Comparison of ENCODE assay signal across 10 mouse cellular contexts in genomic region chr5:136905630-136906029, GRCm38 (mm10). TPM values are rescaled to one million over a fixed set of nuclear protein-coding genes. Genes with fewer than 3 reads are reported as not detected.
DNase-seq lines count a peak whose midpoint lies in the region; ATAC-seq lines count a peak whose summit lies in the region.
"Had no signal": no experiment of that assay in that cellular context is flagged by ENCODE, and none has a peak within 500 bp of the region (broad histone marks: within the 10 kb centered on the region; RNA-seq: fewer than 3 reads in every experiment).

No protein-coding gene starts in this region.

- H3K4me2 ChIP-seq in hindbrain, embryonic 13.5 days = no peak overlapping the region
- H3K4me2 ChIP-seq in neural tube, embryonic 15.5 days = no peak overlapping the region
- H3K4me2 ChIP-seq: liver, embryonic 15.5 days had no signal

- 52% methylated on average over 7 of the region's 7 CpGs for WGBS in hindbrain, embryonic 10.5 days
- WGBS in hindbrain, embryonic 13.5 days = 56% methylated on average over 7 of the region's 7 CpGs
- 52% methylated on average over 7 of the region's 7 CpGs for WGBS in neural tube, embryonic 15.5 days

- no peaks in the 10 kb centered on the region for H3K27me3 ChIP-seq in hindbrain, embryonic 10.5 days (ENCODE audit: insufficient read depth, poor library complexity, severe bottlenecking)
- H3K27me3 ChIP-seq in hindbrain, embryonic 13.5 days = no peaks in the 10 kb centered on the region
- H3K27me3 ChIP-seq in neural tube, embryonic 15.5 days (replicated peaks) = no peaks in the 10 kb centered on the region
- H3K27me3 ChIP-seq: liver, embryonic 15.5 days had no signal

- H3K4me1 ChIP-seq in hindbrain, embryonic 10.5 days (replicated peaks) = peaks cover 17% of the 10 kb centered on the region
- peaks cover 21% of the 10 kb centered on the region for H3K4me1 ChIP-seq in hindbrain, embryonic 13.5 days (replicated peaks)
- H3K4me1 ChIP-seq in neural tube, embryonic 15.5 days = peaks cover 20% of the 10 kb centered on the region

- no peak overlapping the region for H3K27ac ChIP-seq in hindbrain, embryonic 10.5 days
- H3K27ac ChIP-seq in hindbrain, embryonic 13.5 days = no peak overlapping the region
- no peak overlapping the region for H3K27ac ChIP-seq in neural tube, embryonic 15.5 days (replicated peaks)
- H3K27ac ChIP-seq: liver, embryonic 15.5 days had no signal

- no peak overlapping the region for H3K4me3 ChIP-seq in hindbrain, embryonic 10.5 days
- no peak overlapping the region for H3K4me3 ChIP-seq in hindbrain, embryonic 13.5 days
- H3K4me3 ChIP-seq in neural tube, embryonic 15.5 days (replicated peaks) = no peak overlapping the region
- H3K4me3 ChIP-seq: liver, embryonic 15.5 days had no signal

- H3K36me3 ChIP-seq in hindbrain, embryonic 10.5 days = peaks cover 2% of the 10 kb centered on the region
- H3K36me3 ChIP-seq in hindbrain, embryonic 13.5 days = 0 out of 2 replicates have a peak, but pooled peaks cover 3% of the 10 kb centered on the region
- H3K36me3 ChIP-seq in neural tube, embryonic 15.5 days = 0 out of 2 replicates have a peak, but pooled peaks cover under 1% of the 10 kb centered on the region
- H3K36me3 ChIP-seq: liver, embryonic 15.5 days had no signal

- no peak for ATAC-seq in hindbrain, embryonic 13.5 days (ENCODE audit: low FRiP score)
- no peak for ATAC-seq in neural tube, embryonic 15.5 days (ENCODE audit: low FRiP score)

- 0 out of 2 replicates have a peak, but pooled peaks cover 3% of the 10 kb centered on the region for H3K9me3 ChIP-seq in hindbrain, embryonic 10.5 days
- no peaks in the 10 kb centered on the region for H3K9me3 ChIP-seq in hindbrain, embryonic 13.5 days
- H3K9me3 ChIP-seq in neural tube, embryonic 15.5 days (replicated peaks) = no peaks in the 10 kb centered on the region
- H3K9me3 ChIP-seq: liver, embryonic 15.5 days had no signal

- peak; percentile 23 for DNase-seq in hindbrain, embryonic 10.5 days (ENCODE audit: low spot score)
- peak; percentile 32 for DNase-seq in right cerebral cortex, postnatal 4 days
- no peak for DNase-seq in right cerebral cortex, postnatal 10 days (ENCODE audit: low spot score in 2 of 2)
- peak; percentile 79 for DNase-seq in induced T-regulatory cell, adult 2 months (ENCODE audit: low read depth)
- peak; percentile 42 to 60 for DNase-seq in thymus, postnatal 36 days
- no peak for DNase-seq in urinary bladder, adult 18-20 months (ENCODE audit: low spot score in 2 of 2)
- DNase-seq: adrenal gland, adult 2 months had no signal

- H3K9ac ChIP-seq in hindbrain, embryonic 13.5 days = no peak overlapping the region
- no peak overlapping the region for H3K9ac ChIP-seq in neural tube, embryonic 15.5 days (replicated peaks)
- H3K9ac ChIP-seq: liver, embryonic 15.5 days had no signal

RNA-seq across cellular contexts. Expression of gene Ift22, which starts 2.3 kb away (rescaled TPM):
- polyA plus RNA-seq in hindbrain, embryonic 10.5 days (2016; fragmentation: Nextera tagmentation; extraction: Ambion mirVana) = 106 and 124 TPM in 2 replicates
- polyA plus RNA-seq in hindbrain, embryonic 13.5 days (2015; fragmentation: Nextera tagmentation; extraction: Ambion mirVana) = 118 and 125 TPM in 2 replicates
- polyA plus RNA-seq in neural tube, embryonic 15.5 days (2015; fragmentation: Nextera tagmentation; extraction: Ambion mirVana) = 106 and 115 TPM in 2 replicates

RNA-seq across cellular contexts. Expression of gene Col26a1, which starts 22.6 kb away (rescaled TPM):
- 72.0 and 73.0 TPM in 2 replicates for polyA plus RNA-seq in hindbrain, embryonic 10.5 days (2016; fragmentation: Nextera tagmentation; extraction: Ambion mirVana)
- 30.2 and 33.8 TPM in 2 replicates for polyA plus RNA-seq in hindbrain, embryonic 13.5 days (2015; fragmentation: Nextera tagmentation; extraction: Ambion mirVana)
- 35.4 and 45.5 TPM in 2 replicates for polyA plus RNA-seq in neural tube, embryonic 15.5 days (2015; fragmentation: Nextera tagmentation; extraction: Ambion mirVana)

RNA-seq across cellular contexts. Expression of gene Fis1, which starts 47.4 kb away (rescaled TPM):
- 294 and 365 TPM in 2 replicates for polyA plus RNA-seq in hindbrain, embryonic 10.5 days (2016; fragmentation: Nextera tagmentation; extraction: Ambion mirVana)
- polyA plus RNA-seq in hindbrain, embryonic 13.5 days (2015; fragmentation: Nextera tagmentation; extraction: Ambion mirVana) = 398 and 404 TPM in 2 replicates
- polyA plus RNA-seq in neural tube, embryonic 15.5 days (2015; fragmentation: Nextera tagmentation; extraction: Ambion mirVana) = 339 and 354 TPM in 2 replicates

Comparison
In these comparisons a context has a peak if more than half of its experiments do, and no peak if none do; other contexts are left out.
1. DNase-seq: peak in hindbrain, embryonic 10.5 days (single experiment), right cerebral cortex, postnatal 4 days (single experiment), induced T-regulatory cell, adult 2 months (single experiment) and thymus, postnatal 36 days (2 of 2); none in right cerebral cortex, postnatal 10 days (0 of 2) and urinary bladder, adult 18-20 months (0 of 2).